Mouse (Mus musculus) embryonic facial prominence, embryonic 13.5 days (tissue): ENCODE results near the gene Gclm. TPM values are rescaled to one million over a fixed set of nuclear protein-coding genes. Genes with fewer than 3 reads are reported as not detected.

Experiments
- ATAC-seq: fragments of 200-750 bp; cut with Nextera tagmentation; 2 replicates; pipeline ENCODE4 v1.8.0; 2017; ENCODE audit warnings: low read depth; ENCODE audit not compliant: insufficient number of reproducible peaks, insufficient read depth, low FRiP score, low TSS enrichment
- H3K27ac ChIP-seq: fragments of 300-500 bp; sonication (generic); 2 replicates; pipeline ENCODE4 v1.5.1; 2015; ENCODE audit warnings: moderate library complexity, mild to moderate bottlenecking, inconsistent platforms
- H3K27me3 ChIP-seq: fragments of 300-500 bp; sonication (generic); 2 replicates; pipeline ENCODE4 v1.6.1; 2015; ENCODE audit warnings: mild to moderate bottlenecking, inconsistent platforms
- H3K36me3 ChIP-seq: fragments of 300-500 bp; sonication (generic); 2 replicates; pipeline ENCODE4 v1.6.1; 2015; ENCODE audit warnings: mild to moderate bottlenecking, inconsistent platforms
- H3K4me1 ChIP-seq: fragments of 300-500 bp; sonication (generic); 2 replicates; pipeline ENCODE4 v1.6.1; 2015; ENCODE audit warnings: inconsistent platforms
- H3K4me2 ChIP-seq: fragments of 300-500 bp; sonication (generic); 2 replicates; pipeline ENCODE4 v1.6.1; 2015; ENCODE audit warnings: moderate library complexity, mild to moderate bottlenecking, inconsistent platforms
- H3K4me3 ChIP-seq: fragments of 300-500 bp; sonication (generic); 2 replicates; pipeline ENCODE4 v1.5.1; 2015; ENCODE audit warnings: mild to moderate bottlenecking, inconsistent platforms
- H3K9ac ChIP-seq: fragments of 300-500 bp; sonication (generic); 2 replicates; pipeline ENCODE4 v1.6.1; 2015; ENCODE audit warnings: mild to moderate bottlenecking, inconsistent platforms
- H3K9me3 ChIP-seq: fragments of 300-500 bp; sonication (generic); 2 replicates; pipeline ENCODE4 v1.6.1; 2016; ENCODE audit warnings: inconsistent platforms
- WGBS: fragments of 180-500 bp; shearing (Covaris S2); methylation state at CpG from one replicate; pipeline ENCODE4 v1.1.7; 2015; ENCODE audit warnings: mixed read lengths; 5-methylcytosine and 5-hydroxymethylcytosine counted together
- polyA plus RNA-seq: library from polyadenylated mRNA; unstranded; fragments of >200 nt; fragmentation: Nextera tagmentation; extraction: Ambion mirVana; gene quantifications from 2 replicates; pipeline ENCODE4 v1.2.1, GENCODE M21; 2015

Gclm gene
- polyA plus RNA-seq, 1 experiment from 2014 or later: 59.7 TPM

DNA sequence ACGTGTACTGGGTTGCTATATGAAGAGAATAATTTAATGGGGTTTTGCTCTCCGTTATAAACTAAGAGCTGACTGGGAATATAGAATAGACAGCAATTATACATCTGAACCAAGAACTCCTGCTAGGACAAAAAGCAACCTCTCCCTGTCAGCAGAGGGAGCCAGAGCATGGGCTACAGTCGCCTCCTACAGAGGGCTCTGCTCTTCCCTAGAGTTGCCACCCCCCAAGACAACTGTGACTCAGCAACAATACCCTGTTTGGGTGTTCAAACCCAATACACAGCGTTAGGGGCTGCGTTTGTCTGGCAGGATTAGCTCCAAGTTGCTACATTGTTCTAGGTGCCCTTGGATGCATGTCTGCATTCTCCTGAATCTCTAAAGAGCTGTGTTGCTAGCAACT, 50.2 kb downstream of the Gclm start:
- 12% methylated on average over 5 of the region's 5 CpGs for WGBS
- ATAC-seq: no peak
- H3K9ac ChIP-seq: no peak overlapping the region
- H3K27ac ChIP-seq: peak overlapping the region; percentile 96; the same call in 1 of the 2 replicates
- H3K4me1 ChIP-seq: peaks cover 32% of the 10 kb centered on the region
- H3K4me2 ChIP-seq: no peak overlapping the region
- H3K9me3 ChIP-seq: no peaks in the 10 kb centered on the region
- no peaks in the 10 kb centered on the region for H3K36me3 ChIP-seq
- H3K27me3 ChIP-seq: no peaks in the 10 kb centered on the region
- H3K4me3 ChIP-seq: no peak overlapping the region

DNA sequence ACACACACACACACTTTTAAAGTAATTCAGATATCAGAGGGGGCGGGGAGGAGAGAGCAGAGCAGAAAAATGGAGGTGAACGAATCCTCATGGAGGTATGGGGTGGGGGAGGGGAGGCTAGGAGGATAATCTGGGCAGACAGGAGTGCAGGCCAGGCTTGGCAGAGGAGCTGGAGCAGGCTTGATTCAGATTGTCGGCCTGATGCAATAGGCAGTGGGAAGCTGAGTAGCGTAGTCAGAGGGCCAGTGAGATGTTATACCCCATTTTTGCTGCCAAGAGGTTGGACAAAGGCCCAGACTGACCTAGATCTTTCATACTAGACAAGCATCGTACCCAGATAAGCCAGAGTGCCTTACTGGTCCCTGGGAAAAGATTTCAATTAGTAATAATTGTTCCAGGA, 51.6 kb downstream of the Gclm start:
- Histone ChIP-seq H3K27ac (no peak overlapping the region), H3K36me3 (no peaks in the 10 kb centered on the region), H3K27me3 (no peaks in the 10 kb centered on the region), H3K4me1 (peaks cover 39% of the 10 kb centered on the region), H3K9me3 (no peaks in the 10 kb centered on the region), H3K9ac (no peak overlapping the region), H3K4me2 (no peak overlapping the region), H3K4me3 (no peak overlapping the region)
- 55% methylated on average over 5 of the region's 5 CpGs for WGBS
- ATAC-seq: no peak

DNA sequence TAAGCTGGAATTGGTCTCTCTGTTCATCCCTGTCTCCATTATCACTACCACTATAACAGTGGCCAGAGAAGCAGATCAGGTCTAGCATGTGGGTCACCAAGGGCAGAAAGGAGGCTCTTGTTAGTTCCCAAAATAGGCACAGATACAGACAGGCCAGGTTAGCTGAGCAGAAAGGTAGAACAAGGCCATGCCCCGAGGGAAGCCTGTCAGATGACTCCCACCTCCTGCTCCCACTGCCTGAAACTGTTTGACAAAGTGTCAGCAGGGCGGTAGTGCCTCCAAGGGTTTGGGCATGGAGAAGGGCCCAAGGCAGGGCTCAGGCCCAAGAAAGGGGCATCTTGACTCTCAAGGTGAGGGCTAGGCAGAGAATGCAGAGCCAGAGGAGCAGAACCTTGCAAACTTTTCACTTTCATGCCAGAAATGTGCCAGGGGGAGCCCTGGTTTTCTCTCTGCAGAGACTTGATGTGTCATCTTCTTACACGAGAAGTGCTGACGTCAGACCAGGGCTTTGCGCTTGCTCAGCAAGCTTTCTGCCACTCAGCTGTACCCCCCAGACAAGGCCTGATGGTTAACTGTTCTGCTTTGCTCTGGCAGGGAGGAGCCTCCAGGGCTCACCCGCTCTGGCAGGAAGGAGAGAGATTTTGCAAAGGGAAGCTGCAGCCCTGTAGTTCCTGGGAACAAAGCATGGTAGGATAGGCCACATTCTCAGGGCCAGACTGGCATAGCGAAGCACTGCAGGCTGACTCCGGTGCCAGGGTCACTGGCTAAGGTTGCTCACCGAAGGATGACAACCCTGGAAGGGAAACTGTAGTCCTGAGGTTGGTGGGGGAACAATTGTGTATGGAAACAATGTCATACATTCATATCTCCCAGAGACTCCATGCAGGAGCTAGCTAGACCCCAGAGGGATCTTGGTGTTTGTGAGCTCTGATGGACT, 55.9 kb downstream of the Gclm start:
- Histone ChIP-seq H3K27ac (peak overlapping the region; percentile 39; the same call in 1 of the 2 replicates), H3K36me3 (no peaks in the 10 kb centered on the region), H3K27me3 (no peaks in the 10 kb centered on the region), H3K4me3 (no peak overlapping the region), H3K9ac (no peak overlapping the region), H3K4me2 (no peak overlapping the region), H3K9me3 (no peaks in the 10 kb centered on the region), H3K4me1 (peaks cover 18% of the 10 kb centered on the region)
- WGBS: 48% methylated on average over 9 of the region's 9 CpGs
- ATAC-seq: no peak

DNA sequence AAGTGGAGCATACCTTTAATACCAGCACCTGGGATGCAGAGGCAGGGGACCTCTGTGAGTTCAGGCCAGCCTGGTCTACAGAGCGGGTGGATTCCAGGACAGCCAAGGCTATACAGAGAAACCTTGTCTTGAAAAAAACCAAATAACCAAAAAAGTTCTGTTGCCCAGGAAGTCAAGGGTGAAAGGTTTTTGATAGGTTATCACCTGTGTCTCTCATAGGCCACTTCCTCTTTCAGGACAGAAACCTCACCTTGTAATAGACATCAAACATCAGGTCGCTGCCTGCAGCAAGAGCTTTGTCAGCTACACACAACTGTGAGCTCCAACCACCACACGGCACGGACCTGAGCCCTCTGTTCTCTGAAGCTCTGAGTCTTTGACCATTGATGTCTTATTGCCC, 59.2 kb downstream of the Gclm start:
- no peak for ATAC-seq
- Histone ChIP-seq H3K9ac (no peak overlapping the region), H3K4me2 (no peak overlapping the region), H3K4me1 (peaks cover 12% of the 10 kb centered on the region), H3K9me3 (no peaks in the 10 kb centered on the region), H3K27me3 (no peaks in the 10 kb centered on the region), H3K36me3 (no peaks in the 10 kb centered on the region), H3K4me3 (no peak overlapping the region), H3K27ac (no peak overlapping the region)
- WGBS: 87% methylated on average over 4 of the region's 4 CpGs

DNA sequence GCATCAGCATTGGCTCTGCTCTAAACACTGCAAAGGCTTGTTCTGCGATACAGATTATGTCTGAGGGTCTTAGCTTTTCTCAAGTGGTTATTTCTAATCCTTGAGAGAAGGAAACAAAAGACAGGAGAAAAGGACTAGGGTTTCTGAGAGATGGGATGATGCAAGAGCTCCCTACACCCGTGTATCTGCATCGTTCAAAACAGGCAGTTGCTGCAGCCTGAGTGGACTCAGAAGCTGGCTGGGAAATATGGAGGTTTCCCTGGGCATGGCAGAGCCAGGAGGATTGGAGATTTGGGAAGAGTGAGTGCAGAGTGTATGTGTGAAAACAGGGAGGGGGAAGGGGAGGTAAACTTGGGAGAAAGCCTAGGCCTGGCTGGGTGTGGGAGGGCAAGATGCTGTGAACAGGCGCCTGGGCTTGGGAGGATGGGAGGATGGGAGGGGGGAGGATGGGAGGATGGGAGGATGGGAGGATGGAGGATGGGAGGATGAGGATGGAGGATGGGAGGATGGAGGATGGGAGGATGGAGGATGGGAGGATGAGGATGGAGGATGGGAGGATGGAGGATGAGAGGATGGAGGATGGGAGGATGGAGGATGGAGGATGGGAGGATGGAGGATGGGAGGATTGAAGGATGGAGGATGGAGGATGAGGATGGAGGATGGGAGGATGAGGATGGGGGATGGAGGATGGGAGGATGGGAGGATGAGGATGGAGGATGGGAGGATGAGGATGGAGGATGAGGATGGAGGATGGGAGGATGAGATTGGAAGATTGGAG, 62.7 kb downstream of the Gclm start:
- no peaks in the 10 kb centered on the region for H3K4me1 ChIP-seq
- 60% methylated on average over 4 of the region's 4 CpGs for WGBS
- no peaks in the 10 kb centered on the region for H3K9me3 ChIP-seq
- H3K27ac ChIP-seq: no peak overlapping the region
- no peak overlapping the region for H3K4me2 ChIP-seq
- H3K36me3 ChIP-seq: no peaks in the 10 kb centered on the region
- no peak overlapping the region for H3K4me3 ChIP-seq
- no peak overlapping the region for H3K9ac ChIP-seq
- 0 out of 2 replicates have a peak, but pooled peaks have one; percentile 23 for ATAC-seq
- no peaks in the 10 kb centered on the region for H3K27me3 ChIP-seq

DNA sequence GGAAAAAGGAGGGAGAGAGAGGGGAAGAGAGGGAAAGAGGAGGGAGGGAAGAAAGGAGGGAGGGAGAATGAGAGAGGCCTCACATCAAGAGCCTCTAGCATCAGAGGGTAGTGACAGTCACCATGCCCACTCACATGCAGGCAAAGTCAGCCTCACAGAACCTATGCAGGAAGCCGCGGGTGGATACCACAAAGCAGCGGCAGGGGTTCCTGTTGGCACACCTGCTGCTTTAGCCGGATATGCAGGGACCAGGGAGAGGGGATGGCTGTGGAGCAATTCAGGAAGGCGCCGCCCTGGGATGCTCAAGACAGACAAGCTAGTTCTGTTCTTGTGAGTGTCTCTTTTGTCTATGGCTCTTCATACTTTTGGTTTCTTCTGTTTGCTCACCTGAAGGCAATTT, 63.6 kb downstream of the Gclm start:
- no peak for ATAC-seq
- no peak overlapping the region for H3K4me2 ChIP-seq
- no peaks in the 10 kb centered on the region for H3K9me3 ChIP-seq
- no peaks in the 10 kb centered on the region; the same call in 1 of the 2 replicates for H3K4me1 ChIP-seq
- no peak overlapping the region for H3K27ac ChIP-seq
- no peak overlapping the region for H3K4me3 ChIP-seq
- H3K27me3 ChIP-seq: no peaks in the 10 kb centered on the region
- WGBS: 39% methylated on average over 6 of the region's 6 CpGs
- no peaks in the 10 kb centered on the region for H3K36me3 ChIP-seq
- no peak overlapping the region for H3K9ac ChIP-seq

DNA sequence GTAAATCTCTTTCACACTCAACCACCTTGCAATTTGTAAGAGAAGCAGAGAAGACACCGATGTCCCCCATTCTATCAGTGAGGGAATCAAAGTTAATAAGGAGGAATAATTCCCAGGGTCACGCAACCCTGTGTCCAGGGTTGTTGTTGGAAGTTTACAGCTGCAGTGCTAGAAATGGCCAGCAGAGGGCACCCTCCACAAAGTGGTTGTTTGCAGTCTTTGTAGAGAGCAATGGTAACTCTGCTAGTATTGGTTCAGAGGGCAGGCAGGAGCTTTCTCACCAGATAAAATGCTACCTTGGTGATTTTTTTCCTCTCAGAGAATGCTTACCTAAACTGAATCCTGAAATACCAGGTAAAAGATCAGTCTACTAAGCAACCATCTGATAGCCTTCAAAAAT, 66.7 kb downstream of the Gclm start:
- Histone ChIP-seq H3K27me3 (0 out of 2 replicates have a peak, but pooled peaks cover 3% of the 10 kb centered on the region), H3K9me3 (no peaks in the 10 kb centered on the region), H3K4me2 (no peak overlapping the region), H3K4me3 (no peak overlapping the region), H3K27ac (no peak overlapping the region), H3K4me1 (peaks cover 7% of the 10 kb centered on the region), H3K36me3 (no peaks in the 10 kb centered on the region), H3K9ac (no peak overlapping the region)
- whole genome bisulfite sequencing: 18% methylated on average over 2 of the region's 2 CpGs
- no peak for ATAC-seq

DNA sequence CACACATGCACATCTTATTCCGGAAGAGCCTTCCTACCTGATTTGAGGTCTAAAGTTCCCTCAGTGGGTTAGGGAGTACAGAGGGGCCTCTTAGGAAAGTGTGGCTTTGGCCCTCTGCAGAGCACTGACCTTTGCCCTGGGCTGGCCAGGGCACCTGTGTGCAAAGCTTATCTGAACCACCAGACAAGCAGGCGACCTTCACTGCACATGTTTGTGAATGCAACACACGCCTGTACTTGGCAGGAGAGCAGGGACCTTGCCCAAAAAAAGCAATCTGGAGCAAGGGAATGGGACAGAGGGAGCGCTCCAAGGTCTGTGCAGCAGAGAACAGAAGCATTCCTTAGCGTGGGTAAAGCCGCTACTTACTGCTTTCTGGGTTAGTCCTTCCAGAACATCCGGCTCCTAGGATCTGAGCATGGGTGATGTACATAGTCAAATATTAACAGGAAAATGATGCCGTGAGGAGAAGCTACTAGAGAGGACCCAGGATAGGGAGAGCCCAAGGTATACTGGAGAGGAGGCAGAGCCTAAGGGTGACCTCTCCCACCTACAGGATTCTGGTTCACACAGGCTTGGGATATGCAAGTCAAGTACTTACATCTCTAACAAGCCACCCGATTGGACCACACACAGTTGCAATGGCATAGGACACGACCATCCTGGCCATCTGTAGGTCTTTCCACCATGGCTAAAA, 67.7 kb downstream of the Gclm start:
- no peaks in the 10 kb centered on the region for H3K9me3 ChIP-seq
- H3K4me2 ChIP-seq: no peak overlapping the region
- no peak overlapping the region for H3K27ac ChIP-seq
- 73% methylated on average over 10 of the region's 10 CpGs for WGBS
- no peaks in the 10 kb centered on the region for H3K36me3 ChIP-seq
- H3K4me3 ChIP-seq: no peak overlapping the region
- no peak for ATAC-seq
- peaks cover 7% of the 10 kb centered on the region for H3K4me1 ChIP-seq
- no peak overlapping the region for H3K9ac ChIP-seq
- 0 out of 2 replicates have a peak, but pooled peaks cover 3% of the 10 kb centered on the region for H3K27me3 ChIP-seq

DNA sequence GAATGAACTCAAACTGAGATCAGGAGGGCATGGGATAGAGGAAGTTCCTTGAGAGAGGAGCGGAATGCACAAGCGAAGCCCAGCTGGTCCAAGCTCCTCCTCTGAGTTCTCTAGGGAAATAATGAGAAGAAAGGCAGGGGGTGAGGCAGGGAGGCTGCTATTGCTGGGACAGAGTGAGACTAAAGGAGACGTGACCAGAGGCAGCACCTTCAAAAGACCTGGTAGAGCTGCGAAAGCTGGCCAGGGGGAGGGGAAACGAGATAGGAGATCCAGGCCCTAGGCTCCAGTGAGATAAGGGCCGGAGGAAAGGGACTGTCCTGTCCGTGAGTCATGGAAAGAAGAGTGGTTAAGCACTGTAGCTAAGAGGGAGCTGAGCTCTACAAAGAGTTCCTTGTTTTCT, 68.6 kb downstream of the Gclm start:
- Histone ChIP-seq H3K36me3 (no peaks in the 10 kb centered on the region), H3K9ac (no peak overlapping the region), H3K27ac (no peak overlapping the region), H3K4me3 (no peak overlapping the region), H3K4me1 (peaks cover 7% of the 10 kb centered on the region), H3K4me2 (no peak overlapping the region), H3K27me3 (0 out of 2 replicates have a peak, but pooled peaks cover 3% of the 10 kb centered on the region), H3K9me3 (no peaks in the 10 kb centered on the region)
- no peak for ATAC-seq
- 50% methylated on average over 7 of the region's 7 CpGs for WGBS

DNA sequence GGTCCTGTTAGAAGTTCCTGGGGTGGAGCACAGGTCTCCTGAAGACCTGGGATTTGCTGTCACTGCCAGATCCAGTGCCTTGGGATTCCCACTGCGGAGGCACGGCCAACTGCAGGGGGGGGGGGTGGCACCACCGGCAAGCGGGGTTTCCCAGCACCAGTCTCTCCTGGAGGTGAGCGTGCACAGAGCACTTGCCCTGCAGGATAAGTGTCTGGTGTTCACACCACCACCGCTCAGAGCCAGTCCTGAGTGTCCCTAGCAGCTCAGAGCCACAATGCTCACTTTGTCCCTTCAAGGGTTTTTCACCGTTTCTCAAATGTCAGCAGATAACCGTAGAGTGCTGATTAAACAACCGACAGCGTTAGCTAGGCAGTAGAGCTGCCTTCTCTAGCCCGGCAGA, 71.3 kb downstream of the Gclm start:
- no peak overlapping the region for H3K4me3 ChIP-seq
- no peak overlapping the region for H3K9ac ChIP-seq
- WGBS: 6% methylated on average over 11 of the region's 11 CpGs
- ATAC-seq: no peak
- H3K36me3 ChIP-seq: no peaks in the 10 kb centered on the region
- 0 out of 2 replicates have a peak, but pooled peaks cover 3% of the 10 kb centered on the region for H3K27me3 ChIP-seq
- peak overlapping the region; percentile 45 for H3K4me2 ChIP-seq
- H3K4me1 ChIP-seq: peaks cover 7% of the 10 kb centered on the region
- no peak overlapping the region for H3K27ac ChIP-seq
- no peaks in the 10 kb centered on the region for H3K9me3 ChIP-seq

DNA sequence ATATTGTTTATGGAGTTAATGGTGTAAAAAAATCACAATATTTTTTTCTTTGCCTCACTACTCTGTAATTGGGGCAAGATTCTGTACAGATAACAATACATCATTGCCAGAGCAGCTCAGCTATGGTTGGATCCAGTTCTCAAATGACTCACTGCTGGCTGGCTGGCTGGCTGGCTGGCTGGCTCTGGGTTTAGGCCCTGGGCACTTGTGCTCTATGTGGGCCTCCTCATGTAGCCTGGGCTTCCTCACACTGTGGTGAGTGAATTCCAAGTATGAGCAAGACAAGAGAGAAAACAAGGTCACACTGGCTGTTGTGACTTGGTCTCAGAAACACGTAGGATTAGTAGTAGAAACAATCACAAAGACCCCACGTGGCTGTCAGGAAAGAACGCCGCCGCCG, 72.0 kb downstream of the Gclm start:
- Histone ChIP-seq H3K36me3 (no peaks in the 10 kb centered on the region), H3K4me1 (peaks cover 13% of the 10 kb centered on the region), H3K9me3 (no peaks in the 10 kb centered on the region), H3K9ac (no peak overlapping the region), H3K4me2 (no peak overlapping the region), H3K27me3 (0 out of 2 replicates have a peak, but pooled peaks cover 3% of the 10 kb centered on the region), H3K4me3 (no peak overlapping the region), H3K27ac (no peak overlapping the region)
- no peak for ATAC-seq
- 84% methylated on average over 6 of the region's 6 CpGs for WGBS
